Mouse (Mus musculus) heart, postnatal 14 days (tissue): ENCODE measurements around the gene Gm13103. TPM values are rescaled to one million over a fixed set of nuclear protein-coding genes. Genes with fewer than 3 reads are reported as not detected.
"Not testable (repeated sequence)": the region's sequence is repeated elsewhere in the genome, so short reads cannot be mapped to it uniquely, and the experiment has no call there.

Experiments used
- DNase-seq, 2 experiments: peaks; one replicate each; pipeline ENCODE4 v3.0.0; 2021 to 2022
- intact Hi-C: fragments of 180-260 bp; cut with DNase I; formaldehyde crosslinking; loops from one replicate; pipeline ENCODE4 v1.15.1; 2025
- long read RNA-seq, 2 experiments: library from polyadenylated mRNA; stranded (forward); transcript quantifications; one replicate each; pipeline ENCODE4 v2.0.0; 2021
- total RNA-seq, 2 experiments: library from RNA; stranded (reverse); gene quantifications; 2 replicates each; pipeline ENCODE4 v1.2.3; 2021

The Gm13103 gene
- total RNA-seq = not detected
- long read RNA-seq, experiment 1 = 0 reads
- long read RNA-seq, experiment 2 = 0 reads

DNA sequence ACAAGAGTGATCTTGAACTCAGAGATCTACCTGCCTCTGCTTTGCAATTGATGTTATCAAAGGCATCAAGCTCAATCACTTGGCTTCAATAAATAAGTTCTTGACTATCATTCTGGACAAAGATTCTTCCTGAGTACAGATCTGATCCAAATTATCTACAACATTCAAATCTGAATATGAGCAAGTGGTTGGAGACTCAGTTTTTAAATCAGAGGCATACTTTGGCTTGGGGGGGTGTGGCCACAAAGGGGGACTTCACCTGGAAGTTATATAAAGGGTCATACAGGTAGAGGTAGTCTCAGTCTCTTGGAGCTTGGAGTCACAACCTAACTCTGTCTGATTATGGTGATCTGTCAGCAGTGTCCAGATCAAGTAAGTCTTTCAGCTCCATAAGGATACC, at the start of gene Gm13103:
Gm13103 (plus strand) TSS at position 301 of the 400 bp plus-strand sequence.
- intact Hi-C loops, DNase-seq: not testable (repeated sequence)

DNA sequence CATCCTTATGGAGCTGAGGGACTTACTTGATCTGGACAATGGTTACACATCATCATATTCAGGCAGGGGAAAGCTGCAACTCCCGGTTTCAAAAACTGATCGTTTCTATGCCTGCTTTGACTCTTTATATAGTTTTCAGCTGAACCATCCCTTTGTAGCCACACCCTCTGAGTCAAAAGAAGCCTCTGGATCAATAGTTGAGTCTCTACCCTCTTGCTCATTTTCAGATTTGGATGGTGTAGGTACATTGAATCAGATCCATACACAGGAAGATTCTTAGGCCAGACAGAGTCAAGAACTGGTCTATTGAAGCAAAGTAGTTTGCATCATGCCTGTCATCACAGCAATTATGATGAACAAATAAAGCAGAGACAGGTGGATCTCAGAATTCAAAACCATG, 30.3 kb upstream of the Gm13103 start, which contains the start of gene Gm13084:
Gm13084 (minus strand) TSS at position 101 of the 400 bp plus-strand sequence.
- DNase-seq = no peak
- intact Hi-C loops = no loop called here

DNA sequence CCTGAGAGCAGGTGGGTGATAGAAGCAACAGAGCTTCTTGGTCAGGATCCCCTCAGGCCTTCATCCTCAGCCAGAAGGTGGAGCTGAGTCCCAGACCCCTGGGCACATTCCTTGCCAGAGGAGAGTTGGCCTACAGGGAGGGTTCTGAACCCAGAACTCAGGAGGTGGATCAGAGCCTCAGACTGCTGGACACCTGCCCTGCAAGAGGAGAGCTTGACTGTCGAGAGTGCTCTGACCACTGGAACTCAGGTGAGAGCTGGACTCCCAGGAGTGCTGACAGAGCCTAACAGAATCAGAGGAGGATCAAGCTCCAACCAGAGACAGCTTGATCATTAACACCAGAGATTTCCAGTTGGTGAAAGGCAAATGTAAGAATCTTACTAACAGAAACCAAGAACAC, 36.1 kb downstream of the Gm13103 start:
- intact Hi-C loops, DNase-seq: not testable (repeated sequence)

DNA sequence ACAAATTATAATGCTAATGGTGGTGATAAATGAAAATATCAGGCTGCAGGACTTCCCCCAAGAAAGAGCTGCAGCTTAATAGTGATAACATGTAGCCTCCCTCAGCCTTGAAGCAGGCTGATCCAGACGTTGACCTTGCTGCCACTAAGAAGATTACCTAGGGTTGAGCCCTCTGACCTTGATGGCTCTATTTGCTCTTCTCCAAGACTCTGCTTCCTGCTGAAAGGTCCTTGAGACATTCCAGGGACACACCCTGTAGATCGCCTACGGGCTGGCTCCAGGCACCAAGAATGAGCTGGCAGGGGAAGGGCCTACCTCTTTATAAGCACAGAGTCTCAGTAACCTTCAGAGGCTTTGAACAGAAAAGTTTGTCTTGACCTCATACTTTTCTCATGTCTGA, 48.1 kb downstream of the Gm13103 start:
- intact Hi-C loops = loop anchor here (5.0 kb wide), 1 partner anchor 277 kb away; the partner anchor contains the start of gene Gm13083

DNA sequence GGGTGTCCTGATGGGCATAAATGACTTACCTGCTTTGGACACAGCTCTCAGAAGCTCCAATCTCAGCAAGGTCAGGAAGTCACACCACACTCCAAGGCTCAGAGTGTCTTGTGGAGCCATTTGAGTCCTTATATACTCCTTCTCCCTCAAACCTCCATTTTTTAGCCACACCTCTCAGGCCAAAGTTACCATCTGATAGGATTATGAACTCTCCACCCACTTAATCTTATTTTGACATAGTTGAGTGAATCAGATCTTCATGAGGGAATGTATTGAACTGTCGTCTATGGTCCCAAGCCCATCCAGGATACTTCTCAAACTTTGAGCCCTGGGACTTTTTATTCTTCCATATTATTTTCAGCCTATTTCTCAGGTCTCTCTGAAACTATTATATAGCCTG, 54.0 kb downstream of the Gm13103 start, which contains the start of gene Pramef6:
Pramef6 (minus strand) TSS at position 101 of the 400 bp plus-strand sequence.
- intact Hi-C loops = loop anchor here (5.0 kb wide), 1 partner anchor 293 kb away; no protein-coding TSS in a partner anchor
- DNase-seq = not testable (repeated sequence)

More for the DNA sequence above, 48.1 kb downstream of the Gm13103 start:
- not testable (repeated sequence) for DNase-seq

Other genes with a start within 250 kb of the Gm13103 start
- not detected for gene Gm13083, start 231.5 kb upstream of the Gm13103 start, total RNA-seq
- not detected for gene Gm13088, start 189.3 kb upstream of the Gm13103 start, total RNA-seq
- not detected for gene Gm13089, start 143.8 kb upstream of the Gm13103 start, total RNA-seq
- gene Gm13078, start 127.0 kb upstream of the Gm13103 start, total RNA-seq = not detected
- gene Gm13023, start 57.1 kb upstream of the Gm13103 start, total RNA-seq = not detected
- not detected for gene Gm13084, start 30.4 kb upstream of the Gm13103 start, total RNA-seq
- not detected for gene Pramef6, start 53.9 kb downstream of the Gm13103 start, total RNA-seq
- not detected for gene Pramef25, start 104.5 kb downstream of the Gm13103 start, total RNA-seq
- gene Gm13101, start 120.5 kb downstream of the Gm13103 start, total RNA-seq = not detected
- gene Pramef17, start 147.9 kb downstream of the Gm13103 start, total RNA-seq = not detected
- not detected for gene Pramel4, start 212.6 kb downstream of the Gm13103 start, total RNA-seq